Mouse (Mus musculus) myocyte (in vitro differentiated cells): ENCODE measurements around the gene Abhd14b. TPM values are rescaled to one million over a fixed set of nuclear protein-coding genes. Genes with fewer than 3 reads are reported as not detected.

Experiments used
- H3K27me3 ChIP-seq: one replicate; pipeline ENCODE4 v1.6.1; 2011; ENCODE audit not compliant: control insufficient read depth, insufficient read depth, insufficient read length
- H3K36me3 ChIP-seq: one replicate; pipeline ENCODE4 v1.6.1; 2011; ENCODE audit not compliant: control insufficient read depth, insufficient read depth
- H3K4me2 ChIP-seq: one replicate; pipeline ENCODE4 v1.6.1; 2011; ENCODE audit warnings: low read depth, control low read depth
- H3K4me3 ChIP-seq: one replicate; pipeline ENCODE4 v1.5.1; 2011; ENCODE audit warnings: mild to moderate bottlenecking, control low read depth, moderate library complexity
- H3K79me2 ChIP-seq: one replicate; pipeline ENCODE4 v1.6.1; 2011; ENCODE audit not compliant: control insufficient read depth, insufficient read depth
- H3ac ChIP-seq: one replicate; pipeline ENCODE4 v1.6.1; 2011; ENCODE audit not compliant: control insufficient read depth, insufficient read length
- CEBPB ChIP-seq: IDR thresholded peaks from 2 replicates; pipeline ENCODE4 v1.6.1; 2011; ENCODE audit warnings: mild to moderate bottlenecking, moderate library complexity; ENCODE audit not compliant: poor library complexity, insufficient read depth, severe bottlenecking
- E2F4 ChIP-seq: IDR thresholded peaks from one replicate; pipeline ENCODE4 v1.6.1; 2011; ENCODE audit warnings: mild to moderate bottlenecking, control low read depth, moderate library complexity; ENCODE audit not compliant: insufficient read depth
- MAX ChIP-seq: IDR thresholded peaks from one replicate; pipeline ENCODE4 v1.6.1; 2011; ENCODE audit warnings: low read depth, mild to moderate bottlenecking, control low read depth
- MYOD1 ChIP-seq, 3 experiments: IDR thresholded peaks; one replicate each; pipeline ENCODE4 v1.6.1; 2011; ENCODE audit warnings: control low read depth in 2 of 3, low read depth in 2 of 3, mild to moderate bottlenecking in 2 of 3, moderate library complexity in 1 of 3; ENCODE audit not compliant: insufficient read length in 2 of 3, control insufficient read depth in 1 of 3
- MYOG ChIP-seq, 3 experiments: IDR thresholded peaks; one replicate each; pipeline ENCODE4 v1.6.1; 2011; ENCODE audit warnings: control low read depth in 2 of 3, low read depth in 2 of 3, mild to moderate bottlenecking in 2 of 3; ENCODE audit not compliant: insufficient read length in 2 of 3, control insufficient read depth in 1 of 3, insufficient read depth in 1 of 3
- POLR2A ChIP-seq: IDR thresholded peaks from one replicate; pipeline ENCODE4 v1.6.1; 2011; ENCODE audit warnings: low read depth, mild to moderate bottlenecking, control low read depth, moderate library complexity; ENCODE audit not compliant: insufficient read length
- POLR2AphosphoS2 ChIP-seq: IDR thresholded peaks from one replicate; pipeline ENCODE4 v1.6.1; 2011; ENCODE audit warnings: low read depth, control low read depth; ENCODE audit not compliant: insufficient read length
- REST ChIP-seq: IDR thresholded peaks from one replicate; pipeline ENCODE4 v1.6.1; 2011; ENCODE audit warnings: mild to moderate bottlenecking, control low read depth, moderate library complexity; ENCODE audit not compliant: insufficient read depth, insufficient read length
- SRF ChIP-seq: IDR thresholded peaks from one replicate; pipeline ENCODE4 v1.6.1; 2011; ENCODE audit warnings: low read depth; ENCODE audit not compliant: control insufficient read depth, insufficient read length
- TCF12 ChIP-seq: IDR thresholded peaks from one replicate; pipeline ENCODE4 v1.6.1; 2011; ENCODE audit warnings: mild to moderate bottlenecking, control low read depth; ENCODE audit not compliant: poor library complexity, insufficient read depth, severe bottlenecking
- TCF3 ChIP-seq: IDR thresholded peaks from one replicate; pipeline ENCODE4 v1.6.1; 2011; ENCODE audit warnings: low read depth, control low read depth; ENCODE audit not compliant: insufficient read length
- USF1 ChIP-seq: IDR thresholded peaks from one replicate; pipeline ENCODE4 v1.6.1; 2011; ENCODE audit warnings: low read depth, mild to moderate bottlenecking, control low read depth, moderate library complexity
- polyA plus RNA-seq: library from polyadenylated mRNA; unstranded; fragments of >200 nt; fragmentation: generic; extraction: Trizol; gene quantifications from one replicate; pipeline ENCODE4 v1.2.1, GENCODE M21; 2012; ENCODE audit warnings: missing spikeins

Gene Abhd14b
- polyA plus RNA-seq, 1 experiment = 4.2 TPM

GRCm38 (mm10) chr9:106478101-106478500, 30.8 kb downstream of the Abhd14b start:
- Histone ChIP-seq H3ac (peak overlapping the region; percentile 36), H3K4me3 (peak overlapping the region; percentile 54), H3K27me3 (no peaks in the 10 kb centered on the region), H3K79me2 (peaks cover 8% of the 10 kb centered on the region), H3K4me2 (peak overlapping the region; percentile 84), H3K36me3 (peaks cover 5% of the 10 kb centered on the region)
- TF ChIP-seq CEBPB (no peak), TCF3 (no peak), TCF12 (no peak), MAX (no peak), POLR2AphosphoS2 (no peak), SRF (no peak), MYOD1 (IDR thresholded peaks at IDR 0.05; ENCODE audit: control insufficient read depth in 1 of 3, insufficient read length in 2 of 3, low read depth in 2 of 3) (no peak), REST (no peak), USF1 (no peak), MYOG (IDR thresholded peaks at IDR 0.05; ENCODE audit: control insufficient read depth in 1 of 3, insufficient read depth in 1 of 3, insufficient read length in 2 of 3, low read depth in 2 of 3) (no peak), E2F4 (no peak), POLR2A (no peak)

- Histone ChIP-seq H3K27me3 (no peaks in the 10 kb centered on the region), H3K4me3 (no peak overlapping the region), H3K79me2 (peaks cover 3% of the 10 kb centered on the region), H3K4me2 (no peak overlapping the region), H3ac (no peak overlapping the region), H3K36me3 (peaks cover 5% of the 10 kb centered on the region)
- TF ChIP-seq E2F4 (no peak), MAX (no peak), SRF (no peak), MYOG (IDR thresholded peaks at IDR 0.05; ENCODE audit: control insufficient read depth in 1 of 3, insufficient read depth in 1 of 3, insufficient read length in 2 of 3, low read depth in 2 of 3) (no peak), CEBPB (no peak), POLR2A (no peak), TCF3 (no peak), REST (no peak), MYOD1 (IDR thresholded peaks at IDR 0.05; ENCODE audit: control insufficient read depth in 1 of 3, insufficient read length in 2 of 3, low read depth in 2 of 3) (no peak), TCF12 (no peak), USF1 (no peak), POLR2AphosphoS2 (no peak)
These were observed 33.3 kb downstream of the Abhd14b start for GRCm38 (mm10) chr9:106480541-106480940.

GRCm38 (mm10) chr9:106481075-106481474, 33.8 kb downstream of the Abhd14b start:
- TF ChIP-seq REST (no peak), TCF12 (no peak), MYOD1 (IDR thresholded peaks at IDR 0.05; ENCODE audit: control insufficient read depth in 1 of 3, insufficient read length in 2 of 3, low read depth in 2 of 3) (no peak), TCF3 (no peak), CEBPB (no peak), MAX (no peak), MYOG (IDR thresholded peaks at IDR 0.05; ENCODE audit: control insufficient read depth in 1 of 3, insufficient read depth in 1 of 3, insufficient read length in 2 of 3, low read depth in 2 of 3) (no peak), USF1 (no peak), POLR2AphosphoS2 (no peak), POLR2A (no peak), E2F4 (no peak), SRF (no peak)
- H3K27me3 ChIP-seq = no peaks in the 10 kb centered on the region
- peaks cover 5% of the 10 kb centered on the region for H3K36me3 ChIP-seq
- no peak overlapping the region for H3ac ChIP-seq
- no peak overlapping the region for H3K4me2 ChIP-seq
- peaks cover 3% of the 10 kb centered on the region for H3K79me2 ChIP-seq
- no peak overlapping the region for H3K4me3 ChIP-seq

- Histone ChIP-seq H3K4me2 (no peak overlapping the region), H3K36me3 (peaks cover 5% of the 10 kb centered on the region), H3K79me2 (peaks cover 3% of the 10 kb centered on the region), H3K27me3 (no peaks in the 10 kb centered on the region), H3K4me3 (no peak overlapping the region), H3ac (no peak overlapping the region)
- TF ChIP-seq MYOD1 (IDR thresholded peaks at IDR 0.05; ENCODE audit: control insufficient read depth in 1 of 3, insufficient read length in 2 of 3, low read depth in 2 of 3) (no peak), MAX (no peak)
These were observed 34.4 kb downstream of the Abhd14b start for GRCm38 (mm10) chr9:106481676-106482075.

GRCm38 (mm10) chr9:106482578-106483115, 35.4 kb downstream of the Abhd14b start:
- Histone ChIP-seq H3K4me3 (no peak overlapping the region), H3K79me2 (peaks cover 3% of the 10 kb centered on the region), H3K4me2 (no peak overlapping the region), H3ac (no peak overlapping the region), H3K27me3 (no peaks in the 10 kb centered on the region), H3K36me3 (peaks cover 5% of the 10 kb centered on the region)
- TF ChIP-seq E2F4 (no peak), POLR2A (no peak), USF1 (no peak), MAX (no peak), SRF (no peak), CEBPB (no peak), TCF12 (no peak), POLR2AphosphoS2 (no peak), REST (no peak), MYOD1 (IDR thresholded peaks at IDR 0.05; ENCODE audit: control insufficient read depth in 1 of 3, insufficient read length in 2 of 3, low read depth in 2 of 3) (no peak), MYOG (IDR thresholded peaks at IDR 0.05; ENCODE audit: control insufficient read depth in 1 of 3, insufficient read depth in 1 of 3, insufficient read length in 2 of 3, low read depth in 2 of 3) (no peak), TCF3 (no peak)
